Mouse (Mus musculus) olfactory bulb, adult 2 months (tissue): ENCODE data around the gene Utrn.

Source experiments
- CTCF ChIP-seq: fragments of 200-500 bp; IDR thresholded peaks from 2 replicates; pipeline ENCODE4 v1.5.1; 2012; ENCODE audit warnings: low read depth, mild to moderate bottlenecking, low read length, moderate library complexity; ENCODE audit not compliant: insufficient read depth
- POLR2A ChIP-seq: fragments of 200-500 bp; IDR thresholded peaks from 2 replicates; pipeline ENCODE4 v1.6.1; 2012; ENCODE audit warnings: mild to moderate bottlenecking, low read depth, low read length, moderate library complexity; ENCODE audit not compliant: insufficient read depth

- TF ChIP-seq CTCF = no peak
- no peak for TF ChIP-seq POLR2A
Observed at GRCm38 (mm10) chr10:12552196-12552889, 316.8 kb downstream of the Utrn start.
